Mouse (Mus musculus): ENCODE results near the gene Ap2s1. TPM values are rescaled to one million over a fixed set of nuclear protein-coding genes. Genes with fewer than 3 reads are reported as not detected.

Ap2s1 gene
- total RNA-seq, 2 experiments from 2014 or later = 49.6 to 56.4 TPM

- Histone ChIP-seq H3K27ac (peak overlapping the region; percentile 74), H3K4me3 (peak overlapping the region; percentile 89)
- intact Hi-C loops (cut with DNase I) = no loop called here
- no peak for TF ChIP-seq CTCF (IDR thresholded peaks at IDR 0.05)
- peak; percentile 65 for DNase-seq
Observed at GRCm38 (mm10) chr7:16783758-16784415, 45.7 kb downstream of the Ap2s1 start.

- intact Hi-C loops (cut with DNase I) = no loop called here
- TF ChIP-seq CTCF (IDR thresholded peaks at IDR 0.05) = no peak
- peak overlapping the region; percentile 89 for H3K4me3 ChIP-seq
- DNase-seq = peak; percentile 28
- H3K27ac ChIP-seq = peak overlapping the region; percentile 74
Observed at GRCm38 (mm10) chr7:16784498-16784976, 46.3 kb downstream of the Ap2s1 start.

- intact Hi-C loops (cut with DNase I) = no loop called here
- H3K4me3 ChIP-seq = peak overlapping the region; percentile 50
- DNase-seq = no peak
- H3K27ac ChIP-seq = no peak overlapping the region
- TF ChIP-seq CTCF (IDR thresholded peaks at IDR 0.05) = no peak
Observed at GRCm38 (mm10) chr7:16785541-16786083, 47.4 kb downstream of the Ap2s1 start.

- Histone ChIP-seq H3K4me3 (no peak overlapping the region), H3K27ac (no peak overlapping the region)
- no peak for TF ChIP-seq CTCF (IDR thresholded peaks at IDR 0.05)
- intact Hi-C loops (cut with DNase I) = no loop called here
- DNase-seq = no peak
Observed at GRCm38 (mm10) chr7:16792316-16792715, 54.1 kb downstream of the Ap2s1 start.

GRCm38 (mm10) chr7:16793010-16793725 is 55.0 kb downstream of the Ap2s1 start:
- no peak overlapping the region for H3K4me3 ChIP-seq
- H3K27ac ChIP-seq = no peak overlapping the region
- no peak for DNase-seq
- intact Hi-C loops (cut with DNase I) = no loop called here
- TF ChIP-seq CTCF (IDR thresholded peaks at IDR 0.05) = no peak

- intact Hi-C loops (cut with DNase I) = no loop called here
- TF ChIP-seq CTCF (IDR thresholded peaks at IDR 0.05) = no peak
- Histone ChIP-seq H3K27ac (no peak overlapping the region), H3K4me3 (no peak overlapping the region)
- DNase-seq = no peak
Observed at GRCm38 (mm10) chr7:16794886-16795285, 56.7 kb downstream of the Ap2s1 start.

Other genes starting within 250 kb of the Ap2s1 start
- gene Arhgap35, start 123.4 kb upstream of the Ap2s1 start, total RNA-seq (2021) = 10 to 100 TPM; 19.3 to 20.6 TPM
- not detected for gene Ceacam15, start 62.7 kb upstream of the Ap2s1 start, total RNA-seq (2021)
- not detected for gene Ceacam9, start 16.5 kb upstream of the Ap2s1 start, total RNA-seq (2021)
- gene Slc1a5, start 42.9 kb downstream of the Ap2s1 start, total RNA-seq (2021) = 10 to 100 TPM; 11.0 to 14.6 TPM
- gene Strn4, start 77.5 kb downstream of the Ap2s1 start, total RNA-seq (2021) = 10 to 100 TPM; 16.2 to 16.6 TPM
- 10 to 100 TPM; 51.2 to 58.3 TPM for gene Fkrp, start 78.3 kb downstream of the Ap2s1 start, total RNA-seq (2021)
- 1 to 10 TPM; 3.9 to 8.2 TPM for gene Prkd2, start 104.5 kb downstream of the Ap2s1 start, total RNA-seq (2021)
- gene Dact3, start 136.9 kb downstream of the Ap2s1 start, total RNA-seq (2021) = 1 to 10 TPM in 1 of 2 experiments, under 1 TPM in 1; 0.99 to 1.7 TPM
- not detected for gene Gng8, start 153.4 kb downstream of the Ap2s1 start, total RNA-seq (2021)
- gene Ptgir, start 168.1 kb downstream of the Ap2s1 start, total RNA-seq (2021) = under 1 TPM; 0.67 to 0.79 TPM
- gene Calm3, start 185.7 kb downstream of the Ap2s1 start, total RNA-seq (2021) = 100 to 1,000 TPM; 290 to 400 TPM
- gene Pnmal2, start 206.3 kb downstream of the Ap2s1 start, total RNA-seq (2021) = under 1 TPM; 0.74 to 0.86 TPM
- gene Pnmal1, start 221.3 kb downstream of the Ap2s1 start, total RNA-seq (2021) = not detected
- not detected for gene Gm42372, start 244.7 kb downstream of the Ap2s1 start, total RNA-seq (2021)

Data from gastrocnemius, adult 2 months (tissue).